Mouse (Mus musculus) lung, embryonic 16.5 days (tissue): Measurements from ENCODE around the gene Ifitm3. TPM values are rescaled to one million over a fixed set of nuclear protein-coding genes. Genes with fewer than 3 reads are reported as not detected.

ENCODE experiments used
- ATAC-seq: fragments of 200-750 bp; cut with Nextera tagmentation; 2 replicates; pipeline ENCODE4 v1.8.0; 2017; ENCODE audit warnings: low read depth, mild to moderate bottlenecking, moderate library complexity
- H3K27ac ChIP-seq: fragments of 300-500 bp; sonication (generic); 2 replicates; pipeline ENCODE4 v1.5.1; 2014; ENCODE audit warnings: mild to moderate bottlenecking, control low read depth, low read length
- H3K27me3 ChIP-seq: fragments of 300-500 bp; sonication (generic); 2 replicates; pipeline ENCODE4 v1.6.1; 2014; ENCODE audit warnings: low read depth, low read length, mixed read lengths; ENCODE audit not compliant: control insufficient read depth, insufficient read depth
- H3K36me3 ChIP-seq: fragments of 300-500 bp; sonication (generic); 2 replicates; pipeline ENCODE4 v1.6.1; 2014; ENCODE audit warnings: low read length; ENCODE audit not compliant: control insufficient read depth, insufficient read depth
- H3K4me1 ChIP-seq: fragments of 300-500 bp; sonication (generic); replicated peaks from 2 replicates; pipeline ENCODE4 v1.6.1; 2014; ENCODE audit warnings: low read length, mixed read lengths; ENCODE audit not compliant: control insufficient read depth, insufficient read depth
- H3K4me2 ChIP-seq: fragments of 300-500 bp; sonication (generic); 2 replicates; pipeline ENCODE4 v1.6.1; 2014; ENCODE audit warnings: low read depth, low read length, control low read depth
- H3K4me3 ChIP-seq: fragments of 300-500 bp; sonication (generic); 2 replicates; pipeline ENCODE4 v1.5.1; 2014; ENCODE audit warnings: mild to moderate bottlenecking, low read length, control low read depth
- H3K9ac ChIP-seq: fragments of 300-500 bp; sonication (generic); 2 replicates; pipeline ENCODE4 v1.6.1; 2014; ENCODE audit warnings: low read length, control low read depth
- H3K9me3 ChIP-seq: fragments of 300-500 bp; sonication (generic); 2 replicates; pipeline ENCODE4 v1.6.1; 2016; ENCODE audit warnings: low read length; ENCODE audit not compliant: control insufficient read depth
- WGBS: fragments of 180-500 bp; shearing (Covaris S2); extraction: QIAGEN DNeasy Blood & Tissue Kit; methylation state at CpG from one replicate; pipeline ENCODE4 v1.1.7; 2014; 5-methylcytosine and 5-hydroxymethylcytosine counted together
- polyA plus RNA-seq: library from polyadenylated mRNA; unstranded; fragments of >200 nt; fragmentation: Nextera tagmentation; extraction: Ambion mirVana; gene quantifications from 2 replicates; pipeline ENCODE4 v1.2.1, GENCODE M21; 2015

The Ifitm3 gene
- polyA plus RNA-seq, 1 experiment from 2014 or later, result 262 TPM

DNA sequence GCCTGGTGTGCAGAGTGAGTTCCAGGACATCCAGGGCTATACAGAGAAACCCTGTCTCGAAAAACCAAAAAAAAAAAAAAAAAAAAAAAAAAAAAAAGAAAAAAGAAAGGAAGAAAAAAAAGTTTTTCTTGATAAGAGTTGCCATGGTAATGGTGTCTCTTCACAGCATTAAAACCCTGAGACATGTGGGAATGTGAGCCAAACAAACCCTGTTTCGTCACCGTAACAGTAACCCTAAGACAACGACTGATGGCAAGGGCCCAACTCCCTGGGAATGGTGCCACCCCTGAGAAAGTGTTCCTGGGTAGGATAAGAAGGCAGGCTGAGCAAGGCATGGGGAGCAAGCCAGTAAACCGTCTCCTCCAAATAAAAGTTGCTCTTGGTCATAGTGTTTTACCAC is 3.7 kb downstream of the Ifitm3 start:
- no peak overlapping the region for H3K9ac ChIP-seq
- H3K27me3 ChIP-seq, result no peaks in the 10 kb centered on the region
- no peak for ATAC-seq
- peaks cover 11% of the 10 kb centered on the region for H3K4me1 ChIP-seq
- H3K36me3 ChIP-seq, result no peaks in the 10 kb centered on the region
- no peaks in the 10 kb centered on the region for H3K9me3 ChIP-seq
- WGBS, result 44% methylated on average over 5 of the region's 5 CpGs
- no peak overlapping the region for H3K4me3 ChIP-seq
- no peak overlapping the region for H3K27ac ChIP-seq
- no peak overlapping the region for H3K4me2 ChIP-seq

DNA sequence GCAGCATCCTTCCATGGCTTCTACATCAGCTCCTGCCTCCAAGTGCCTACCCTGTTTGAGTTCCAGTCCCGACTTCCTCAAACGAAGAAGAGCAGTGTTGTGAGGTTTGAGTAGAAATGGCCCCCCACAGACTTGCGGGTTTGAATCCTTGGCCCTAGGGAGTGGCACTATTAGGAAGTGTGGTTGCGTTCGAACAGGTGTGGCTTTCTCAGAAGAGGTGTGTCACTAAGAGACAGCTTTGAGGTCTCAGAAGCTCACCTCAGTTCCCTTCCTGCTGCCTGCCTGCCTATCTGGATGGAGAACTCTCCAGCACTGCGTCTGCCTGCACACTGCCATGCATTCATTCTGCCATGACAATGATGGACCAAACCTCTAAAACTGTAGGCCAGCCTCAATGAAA is 4.1 kb downstream of the Ifitm3 start:
- ATAC-seq, result no peak
- Histone ChIP-seq H3K27ac (no peak overlapping the region), H3K9me3 (no peaks in the 10 kb centered on the region), H3K36me3 (no peaks in the 10 kb centered on the region), H3K4me3 (no peak overlapping the region), H3K4me2 (no peak overlapping the region), H3K27me3 (no peaks in the 10 kb centered on the region), H3K9ac (no peak overlapping the region), H3K4me1 (peaks cover 11% of the 10 kb centered on the region)
- WGBS, result 90% methylated on average over 6 of the region's 6 CpGs

DNA sequence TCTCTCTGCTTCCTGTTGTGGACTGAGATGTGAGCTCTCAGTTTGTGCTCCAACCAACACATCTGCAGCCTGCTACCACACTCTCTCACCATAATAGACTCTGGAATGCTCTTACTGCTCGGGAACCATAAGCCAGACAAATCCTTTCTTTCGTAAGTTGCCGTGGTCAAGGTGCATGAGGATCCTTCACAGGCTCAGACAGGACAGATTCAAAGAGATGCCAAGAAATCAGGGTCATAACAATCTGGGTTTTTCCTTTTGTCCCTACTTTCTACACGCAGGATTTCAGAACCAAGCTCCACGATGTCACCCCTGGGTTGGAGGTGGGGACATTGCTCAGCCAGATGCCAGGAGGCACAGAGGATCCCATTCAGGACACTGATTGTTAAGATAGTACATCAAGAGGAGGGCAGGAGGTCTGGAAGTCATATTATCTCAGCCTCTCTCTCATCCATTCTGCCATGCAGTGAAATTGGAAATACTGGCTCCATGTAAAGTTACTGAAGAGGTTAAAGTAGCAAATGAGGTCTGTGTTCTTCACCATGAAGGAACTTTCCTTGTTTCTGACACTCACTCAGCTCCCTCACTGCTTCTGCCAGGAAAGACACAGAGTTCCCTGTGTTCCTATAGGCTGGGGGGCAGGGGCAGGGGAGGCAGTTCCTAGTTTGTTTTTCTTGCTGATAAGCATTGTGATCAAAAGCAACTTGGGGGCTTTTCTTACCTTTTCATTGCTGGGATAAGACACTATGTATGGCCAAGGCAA is 7.1 kb downstream of the Ifitm3 start:
- Histone ChIP-seq H3K27me3 (peaks cover 3% of the 10 kb centered on the region; the same call in 1 of the 2 replicates), H3K36me3 (no peaks in the 10 kb centered on the region), H3K9me3 (no peaks in the 10 kb centered on the region), H3K4me3 (no peak overlapping the region), H3K4me2 (no peak overlapping the region), H3K27ac (no peak overlapping the region), H3K9ac (no peak overlapping the region), H3K4me1 (0 out of 2 replicates have a peak, but pooled peaks cover 2% of the 10 kb centered on the region)
- WGBS, result 63% methylated on average over 5 of the region's 5 CpGs
- ATAC-seq, result no peak

DNA sequence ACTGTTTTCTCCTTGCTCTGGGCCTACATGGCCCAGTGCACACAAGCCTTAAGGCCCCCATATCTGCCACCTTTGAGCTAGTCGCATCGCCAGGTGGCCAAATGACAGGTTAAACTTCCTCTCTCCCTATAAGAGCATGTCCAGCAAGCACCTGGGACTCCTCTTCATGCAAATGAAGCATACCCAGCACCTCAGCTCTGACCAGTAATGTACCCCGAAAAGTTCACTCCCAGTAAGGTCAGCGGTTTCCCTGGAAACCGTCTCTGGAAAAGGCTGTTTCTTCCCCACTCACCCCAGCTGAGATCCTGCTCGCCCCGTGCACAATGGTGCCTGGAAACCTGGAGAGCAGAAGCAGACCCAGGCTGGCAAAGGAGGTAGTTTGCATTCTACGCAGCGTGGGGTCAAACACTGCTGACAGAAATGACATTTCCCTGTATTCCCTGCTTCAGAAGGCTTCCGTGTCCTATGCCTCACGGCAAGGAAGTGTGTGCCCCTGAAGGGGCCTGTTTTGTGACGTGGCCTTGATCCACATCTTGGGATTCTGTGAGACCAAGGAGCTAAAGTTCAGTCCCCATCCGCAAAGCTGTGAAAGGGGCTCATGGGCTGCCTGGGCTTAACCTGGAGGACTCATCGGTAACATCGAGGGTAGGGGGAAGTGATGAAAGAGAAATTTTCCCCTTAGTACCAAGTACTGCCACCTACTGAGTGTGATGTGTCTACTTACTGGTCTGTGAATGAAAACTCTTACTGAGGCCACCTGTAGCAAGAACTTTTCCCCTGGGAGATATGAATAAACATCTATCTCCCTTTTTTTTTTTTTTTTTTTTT is 9.5 kb downstream of the Ifitm3 start:
- H3K4me2 ChIP-seq, result no peak overlapping the region
- H3K4me3 ChIP-seq, result no peak overlapping the region
- H3K27ac ChIP-seq, result no peak overlapping the region
- H3K4me1 ChIP-seq, result no peaks in the 10 kb centered on the region
- H3K36me3 ChIP-seq, result no peaks in the 10 kb centered on the region
- H3K9me3 ChIP-seq, result no peaks in the 10 kb centered on the region
- ATAC-seq, result no peak
- no peak overlapping the region for H3K9ac ChIP-seq
- WGBS, result 69% methylated on average over 15 of the region's 15 CpGs
- H3K27me3 ChIP-seq, result peaks cover 3% of the 10 kb centered on the region; the same call in 1 of the 2 replicates

DNA sequence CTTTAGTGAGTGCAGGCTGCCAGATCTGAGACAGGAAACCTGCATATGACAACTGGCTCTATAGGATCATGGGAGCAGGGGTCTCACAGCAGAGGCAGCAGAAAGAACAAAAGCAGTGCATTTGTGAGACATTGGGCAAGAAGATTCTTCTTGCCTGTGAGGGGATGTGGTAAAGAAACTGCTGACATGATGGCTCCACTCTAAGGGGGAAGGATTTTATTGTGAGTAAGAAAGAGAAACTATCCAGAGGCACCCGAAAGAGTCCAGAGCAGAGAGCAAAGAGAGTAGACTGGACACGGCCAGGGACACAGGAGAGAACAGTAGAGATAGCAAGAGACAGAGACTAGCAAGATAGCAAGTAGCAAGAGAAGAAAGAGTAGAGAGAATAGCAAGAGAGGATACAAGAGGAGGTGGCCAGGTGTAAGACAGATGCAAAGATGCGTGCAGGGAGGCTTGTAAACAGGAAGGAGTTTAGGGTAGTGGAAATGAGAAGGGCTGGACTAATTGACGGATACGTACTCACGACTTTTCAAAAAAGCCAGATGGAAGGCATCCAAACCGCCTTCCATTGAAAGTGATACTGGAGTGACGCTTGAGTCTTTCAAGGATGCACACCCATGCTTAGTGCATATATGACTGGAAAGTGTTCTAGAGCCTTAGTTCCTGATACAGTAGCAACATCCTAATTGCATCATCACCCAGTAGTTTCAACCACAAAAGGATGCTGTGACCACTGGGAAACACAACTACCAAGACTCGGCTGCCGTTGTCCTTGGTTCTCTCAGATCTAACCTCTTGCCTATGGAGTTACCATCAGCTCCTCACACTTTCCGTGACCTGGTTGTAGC is 11.5 kb downstream of the Ifitm3 start:
- Histone ChIP-seq H3K9ac (no peak overlapping the region), H3K27ac (no peak overlapping the region), H3K9me3 (no peaks in the 10 kb centered on the region), H3K36me3 (no peaks in the 10 kb centered on the region), H3K4me2 (no peak overlapping the region), H3K27me3 (peaks cover 3% of the 10 kb centered on the region; the same call in 1 of the 2 replicates), H3K4me1 (no peaks in the 10 kb centered on the region), H3K4me3 (no peak overlapping the region)
- WGBS, result 75% methylated on average over 11 of the region's 11 CpGs
- no peak for ATAC-seq

DNA sequence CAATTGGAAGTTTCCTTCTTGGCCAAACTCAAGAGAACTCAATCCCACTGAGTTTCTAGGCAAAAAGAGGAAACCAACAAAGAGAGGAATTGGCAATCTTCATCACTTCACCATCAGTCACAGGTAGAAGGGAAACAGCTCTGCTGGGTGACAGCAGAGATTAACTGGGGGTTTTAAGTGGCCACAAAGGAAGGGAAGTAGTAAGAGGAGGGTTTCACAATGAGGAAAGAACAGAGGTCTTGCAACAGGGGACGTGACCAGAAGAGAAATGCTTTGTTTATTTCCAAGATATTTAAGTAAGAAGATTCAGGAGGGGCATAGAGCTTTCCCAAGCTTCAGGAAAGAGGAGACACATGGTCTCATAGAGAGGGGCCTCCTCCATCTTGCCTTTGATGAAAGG is 12.8 kb downstream of the Ifitm3 start:
- no peak overlapping the region for H3K4me3 ChIP-seq
- no peaks in the 10 kb centered on the region for H3K4me1 ChIP-seq
- WGBS, result 33% methylated on average over 1 of the region's 1 CpGs
- H3K27ac ChIP-seq, result no peak overlapping the region
- H3K27me3 ChIP-seq, result peaks cover 3% of the 10 kb centered on the region; the same call in 1 of the 2 replicates
- H3K4me2 ChIP-seq, result no peak overlapping the region
- H3K36me3 ChIP-seq, result no peaks in the 10 kb centered on the region
- no peak for ATAC-seq
- H3K9me3 ChIP-seq, result no peaks in the 10 kb centered on the region
- H3K9ac ChIP-seq, result no peak overlapping the region

DNA sequence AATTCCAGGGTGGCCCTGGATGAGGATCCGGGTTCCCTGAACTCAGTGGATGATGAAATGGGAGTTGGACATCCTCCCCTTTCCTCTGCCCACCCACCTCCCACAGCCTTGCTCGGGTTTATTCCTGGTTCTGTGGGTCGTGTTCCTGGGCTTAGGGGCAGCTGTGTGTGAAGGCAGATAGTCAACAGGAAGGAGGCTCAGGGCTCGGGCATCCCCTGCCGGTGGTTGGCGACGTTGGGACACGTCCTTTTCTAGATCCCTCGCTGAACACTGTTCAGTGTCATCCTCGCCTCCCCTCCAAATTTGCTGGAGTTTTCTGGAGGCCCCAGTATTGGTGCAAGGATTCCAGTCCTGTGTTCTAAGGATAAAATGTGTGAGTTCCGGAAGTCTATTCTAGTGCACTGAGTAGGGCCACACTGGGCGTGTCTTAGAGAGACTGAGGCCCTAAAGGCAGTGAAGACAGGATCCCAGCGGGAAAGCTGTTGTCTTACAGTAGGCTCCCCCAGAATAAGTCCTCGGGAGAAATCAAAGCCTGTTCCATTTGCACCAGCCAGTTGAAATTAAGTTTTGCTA is 19.4 kb downstream of the Ifitm3 start:
- H3K9me3 ChIP-seq, result no peaks in the 10 kb centered on the region
- no peak overlapping the region for H3K27ac ChIP-seq
- ATAC-seq, result no peak
- no peak overlapping the region for H3K4me3 ChIP-seq
- H3K36me3 ChIP-seq, result no peaks in the 10 kb centered on the region
- 77% methylated on average over 14 of the region's 14 CpGs for WGBS
- no peak overlapping the region for H3K4me2 ChIP-seq
- no peaks in the 10 kb centered on the region for H3K4me1 ChIP-seq
- H3K27me3 ChIP-seq, result no peaks in the 10 kb centered on the region
- no peak overlapping the region for H3K9ac ChIP-seq

DNA sequence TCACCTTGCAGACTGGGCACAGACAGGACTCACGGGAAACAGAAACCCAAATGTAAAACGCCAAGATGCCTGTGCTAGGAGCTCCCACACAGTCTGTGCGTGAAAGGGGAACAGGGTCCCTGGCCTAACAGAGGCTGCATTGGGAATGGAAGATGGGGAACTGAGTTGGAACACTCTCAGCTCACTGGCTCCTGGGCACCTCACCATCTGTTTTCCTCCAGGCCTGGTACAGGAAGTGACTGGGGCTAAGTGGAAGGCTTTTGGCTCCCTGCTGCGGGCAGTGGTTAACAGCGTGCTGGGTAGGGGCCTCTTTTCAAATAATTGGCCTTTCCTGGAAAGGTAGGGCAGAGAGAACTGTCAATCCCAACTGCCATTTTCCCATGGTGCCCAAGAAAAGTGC is 19.9 kb downstream of the Ifitm3 start:
- Histone ChIP-seq H3K27ac (no peak overlapping the region), H3K36me3 (no peaks in the 10 kb centered on the region), H3K9ac (no peak overlapping the region), H3K4me3 (no peak overlapping the region), H3K9me3 (peaks cover 3% of the 10 kb centered on the region; the same call in 1 of the 2 replicates), H3K27me3 (no peaks in the 10 kb centered on the region), H3K4me1 (no peaks in the 10 kb centered on the region), H3K4me2 (no peak overlapping the region)
- 56% methylated on average over 5 of the region's 5 CpGs for WGBS
- no peak for ATAC-seq
